Mouse (Mus musculus) C2C12 (cell line): ENCODE measurements around the gene Unc45b.

Experiments used
- CEBPB ChIP-seq: IDR thresholded peaks from one replicate; pipeline ENCODE4 v1.6.1; 2011; ENCODE audit warnings: low read depth, mild to moderate bottlenecking, control low read depth, moderate library complexity
- CTCF ChIP-seq: IDR thresholded peaks from one replicate; pipeline ENCODE4 v1.5.1; 2011; ENCODE audit not compliant: control insufficient read depth, insufficient read depth, insufficient read length
- MAX ChIP-seq: IDR thresholded peaks from one replicate; pipeline ENCODE4 v1.6.1; 2011; ENCODE audit warnings: mild to moderate bottlenecking, control low read depth
- MYOD1 ChIP-seq: IDR thresholded peaks from one replicate; pipeline ENCODE4 v1.6.1; 2011; ENCODE audit warnings: low read depth; ENCODE audit not compliant: control insufficient read depth, insufficient read length
- MYOG ChIP-seq: IDR thresholded peaks from one replicate; pipeline ENCODE4 v1.6.1; 2011; ENCODE audit not compliant: control insufficient read depth, insufficient read length; ENCODE audit errors: extremely low read depth
- USF1 ChIP-seq: IDR thresholded peaks from one replicate; pipeline ENCODE4 v1.6.1; 2011; ENCODE audit warnings: low read depth, mild to moderate bottlenecking, control low read depth, moderate library complexity

- peak; percentile 72 for TF ChIP-seq CTCF
- no peak for TF ChIP-seq MAX
- no peak for TF ChIP-seq MYOG
- TF ChIP-seq MYOD1, result no peak
- no peak for TF ChIP-seq USF1
- TF ChIP-seq CEBPB, result no peak
Measured at GRCm38 (mm10) chr11:82914711-82915352, 4.5 kb downstream of the Unc45b start.
